Mouse (Mus musculus) heart, adult 18-20 months (tissue): ENCODE results near the gene Slc17a2. TPM values are rescaled to one million over a fixed set of nuclear protein-coding genes. Genes with fewer than 3 reads are reported as not detected.

Source experiments
- DNase-seq, 2 experiments: peaks; one replicate each; pipeline ENCODE4 v3.0.0; 2021 to 2022; ENCODE audit warnings: mixed read lengths in 1 of 2
- total RNA-seq, 2 experiments: library from RNA; stranded (reverse); gene quantifications; 2 replicates each; pipeline ENCODE4 v1.2.3; 2021

Gene Slc17a2
- total RNA-seq, 2 experiments from 2014 or later = not detected

GRCm38 (mm10) chr13:23792520-23792919 lies 14.3 kb upstream of the Slc17a2 start:
- peak; percentile 22 to 63 for DNase-seq

- DNase-seq = peak in 1 of 2 experiments; percentile 19
Measured at GRCm38 (mm10) chr13:23799405-23799804, 7.4 kb upstream of the Slc17a2 start.

GRCm38 (mm10) chr13:23804532-23804931 lies 2.3 kb upstream of the Slc17a2 start:
- DNase-seq = no peak

- no peak for DNase-seq
Measured at GRCm38 (mm10) chr13:23816148-23816547, 9.4 kb downstream of the Slc17a2 start.

- no peak for DNase-seq
Measured at GRCm38 (mm10) chr13:23820179-23820940, 13.6 kb downstream of the Slc17a2 start.

- DNase-seq = no peak
Measured at GRCm38 (mm10) chr13:23822213-23822612, 15.4 kb downstream of the Slc17a2 start.

GRCm38 (mm10) chr13:23826606-23827005 lies 19.8 kb downstream of the Slc17a2 start:
- no peak for DNase-seq

- peak; percentile 22 to 54 for DNase-seq
Measured at GRCm38 (mm10) chr13:23833053-23833452, 26.3 kb downstream of the Slc17a2 start.

- no peak for DNase-seq
Measured at GRCm38 (mm10) chr13:23834836-23835235, 28.0 kb downstream of the Slc17a2 start.

GRCm38 (mm10) chr13:23836630-23837029 lies 29.8 kb downstream of the Slc17a2 start:
- no peak for DNase-seq

- no peak for DNase-seq
Measured at GRCm38 (mm10) chr13:23839308-23839707, 32.5 kb downstream of the Slc17a2 start, which contains the start of gene Slc17a3. Gene Slc17a3, plus strand, starts transcription at chr13:23839434.

- no peak for DNase-seq
Measured at GRCm38 (mm10) chr13:23845851-23846250, 39.1 kb downstream of the Slc17a2 start.

GRCm38 (mm10) chr13:23849299-23849698 lies 42.5 kb downstream of the Slc17a2 start:
- no peak for DNase-seq

- no peak for DNase-seq
Measured at GRCm38 (mm10) chr13:23856401-23856800, 49.6 kb downstream of the Slc17a2 start.

GRCm38 (mm10) chr13:23861815-23862214 lies 55.0 kb downstream of the Slc17a2 start:
- DNase-seq = no peak

- no peak for DNase-seq
Measured at GRCm38 (mm10) chr13:23864711-23865110, 57.9 kb downstream of the Slc17a2 start.

- DNase-seq = peak; percentile 3 to 6
Measured at GRCm38 (mm10) chr13:23866086-23866710, 59.4 kb downstream of the Slc17a2 start.

- DNase-seq = no peak
Measured at GRCm38 (mm10) chr13:23867000-23867399, 60.2 kb downstream of the Slc17a2 start.

GRCm38 (mm10) chr13:23867405-23867804 lies 60.6 kb downstream of the Slc17a2 start, which contains the start of gene Slc17a1:
Gene Slc17a1, plus strand, starts transcription at chr13:23867750.
- DNase-seq = no peak

- no peak for DNase-seq
Measured at GRCm38 (mm10) chr13:23868790-23869533, 62.2 kb downstream of the Slc17a2 start.

- no peak for DNase-seq
Measured at GRCm38 (mm10) chr13:23869996-23870395, 63.2 kb downstream of the Slc17a2 start.

- no peak for DNase-seq
Measured at GRCm38 (mm10) chr13:23873141-23873540, 66.3 kb downstream of the Slc17a2 start.
